Mouse (Mus musculus): ENCODE measurements around the gene Hps3.

Hps3 gene

DNA sequence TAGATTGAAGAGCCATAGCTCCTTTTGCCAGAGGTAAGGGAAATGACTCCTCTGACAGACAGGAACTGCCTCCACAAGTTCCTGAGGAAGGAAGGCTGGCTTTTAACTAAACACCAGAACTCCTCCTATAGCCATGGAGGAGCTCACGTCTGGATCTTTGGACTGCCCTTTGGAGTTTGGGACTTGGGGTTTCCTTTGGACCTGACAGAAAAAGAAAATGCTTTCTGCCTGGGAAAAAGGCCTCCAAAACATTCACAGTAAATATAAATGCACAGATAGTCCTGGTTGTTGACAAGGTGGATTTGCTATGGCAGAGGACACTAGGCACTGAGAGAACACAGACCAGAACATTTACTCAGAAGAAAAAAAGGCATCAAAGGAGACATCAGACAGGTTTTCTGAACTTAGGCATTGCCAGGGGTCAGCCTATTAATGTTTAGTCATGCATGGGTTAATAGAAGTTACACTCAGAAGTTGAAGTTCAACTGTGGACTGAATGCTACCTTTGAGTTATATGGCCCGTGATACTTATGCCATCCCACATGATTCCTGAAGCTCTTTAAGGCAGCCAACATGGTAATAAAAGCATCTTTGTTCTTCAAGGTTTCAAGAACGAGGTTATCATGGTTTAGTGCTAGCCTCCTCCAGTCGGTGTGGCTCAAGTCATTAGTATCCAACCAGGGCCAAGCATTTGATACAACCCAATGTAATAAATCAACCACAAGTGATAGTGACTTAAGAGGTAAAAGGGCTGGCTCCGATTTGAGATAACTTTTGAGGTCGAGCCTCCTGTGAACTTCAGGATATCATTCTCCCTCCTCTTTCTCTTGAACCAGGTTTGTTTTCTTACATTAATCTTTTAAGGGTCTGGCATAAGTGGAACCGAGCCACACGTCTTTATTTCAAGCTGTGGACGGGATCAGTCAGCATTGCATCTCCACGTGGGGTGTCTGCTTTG lies 1.1 kb downstream of the Hps3 start:
- Histone ChIP-seq H3K4me3 (replicated peaks; ENCODE audit: low read length) (peak overlapping the region; percentile 87), H3K9me3 (ENCODE audit: low read length) (peaks cover 9% of the 10 kb centered on the region), H3K27me3 (ENCODE audit: insufficient read depth, low read length) (no peaks in the 10 kb centered on the region; the same call in 1 of the 2 replicates), H3K36me3 (ENCODE audit: insufficient read depth, low read length) (peaks cover 7% of the 10 kb centered on the region; the same call in 1 of the 2 replicates), H3K4me1 (replicated peaks; ENCODE audit: low read depth, low read length) (peaks cover 38% of the 10 kb centered on the region)
- no peak for TF ChIP-seq CTCF (conservative IDR thresholded peaks at IDR 0.05; ENCODE audit: low read length)
- TF ChIP-seq NANOG (IDR thresholded peaks at IDR 0.05; ENCODE audit: borderline replicate concordance, low read length) = no peak
- TF ChIP-seq POU5F1 (IDR thresholded peaks at IDR 0.05; ENCODE audit: borderline replicate concordance, low read length) = no peak

DNA sequence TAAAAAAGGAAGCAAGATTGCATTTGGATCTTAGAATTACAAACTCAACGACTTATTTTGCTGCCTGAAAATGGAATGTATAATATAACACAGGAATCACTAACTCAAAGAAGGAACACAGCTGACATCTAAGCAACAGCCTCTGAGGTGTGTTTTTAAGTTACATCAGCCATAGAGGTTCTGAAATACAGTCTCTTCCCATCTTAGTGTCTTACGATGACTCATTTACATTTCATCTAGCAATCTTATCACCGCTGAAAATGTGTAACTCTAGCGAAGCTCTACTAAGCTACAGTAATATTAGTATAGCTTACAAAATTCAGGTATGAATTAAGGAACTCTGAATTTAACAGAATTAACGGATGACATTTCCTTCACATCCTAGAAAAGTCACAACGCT lies 4.3 kb downstream of the Hps3 start:
- TF ChIP-seq CTCF (conservative IDR thresholded peaks at IDR 0.05; ENCODE audit: low read length) = no peak
- no peak for TF ChIP-seq NANOG (IDR thresholded peaks at IDR 0.05; ENCODE audit: borderline replicate concordance, low read length)
- no peak for TF ChIP-seq POU5F1 (IDR thresholded peaks at IDR 0.05; ENCODE audit: borderline replicate concordance, low read length)
- no peak overlapping the region for H3K4me3 ChIP-seq (replicated peaks; ENCODE audit: low read length)
- no peaks in the 10 kb centered on the region; the same call in 1 of the 2 replicates for H3K27me3 ChIP-seq (ENCODE audit: insufficient read depth, low read length)
- peaks cover 57% of the 10 kb centered on the region for H3K4me1 ChIP-seq (replicated peaks; ENCODE audit: low read depth, low read length)
- peaks cover 27% of the 10 kb centered on the region for H3K36me3 ChIP-seq (ENCODE audit: insufficient read depth, low read length)
- H3K9me3 ChIP-seq (ENCODE audit: low read length) = peaks cover 2% of the 10 kb centered on the region; the same call in 1 of the 2 replicates

DNA sequence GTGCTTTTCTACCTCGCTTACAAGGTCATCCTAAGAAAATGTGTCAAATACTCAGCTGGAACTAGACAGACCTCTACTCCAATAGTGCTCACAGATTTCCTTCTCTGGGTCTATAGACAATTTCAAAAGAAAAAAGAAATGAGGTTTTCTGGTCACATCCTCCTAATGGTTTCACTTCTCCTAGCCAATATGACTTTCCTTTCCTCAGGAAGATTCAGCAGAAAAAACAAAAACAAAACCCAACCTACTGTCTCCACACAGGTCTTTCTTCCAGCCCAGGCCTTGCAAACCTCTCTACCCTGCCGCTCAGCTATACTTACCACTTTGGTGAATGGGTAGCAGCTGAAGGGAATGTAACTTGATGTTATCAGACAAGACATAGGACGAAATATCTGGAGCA lies 6.5 kb downstream of the Hps3 start:
- peaks cover 42% of the 10 kb centered on the region for H3K36me3 ChIP-seq (ENCODE audit: insufficient read depth, low read length)
- H3K9me3 ChIP-seq (ENCODE audit: low read length) = peaks cover 17% of the 10 kb centered on the region
- peaks cover 50% of the 10 kb centered on the region for H3K4me1 ChIP-seq (replicated peaks; ENCODE audit: low read depth, low read length)
- no peaks in the 10 kb centered on the region; the same call in 1 of the 2 replicates for H3K27me3 ChIP-seq (ENCODE audit: insufficient read depth, low read length)
- TF ChIP-seq CTCF (conservative IDR thresholded peaks at IDR 0.05; ENCODE audit: low read length) = no peak
- TF ChIP-seq NANOG (IDR thresholded peaks at IDR 0.05; ENCODE audit: borderline replicate concordance, low read length) = no peak
- no peak for TF ChIP-seq POU5F1 (IDR thresholded peaks at IDR 0.05; ENCODE audit: borderline replicate concordance, low read length)
- H3K4me3 ChIP-seq (replicated peaks; ENCODE audit: low read length) = no peak overlapping the region

DNA sequence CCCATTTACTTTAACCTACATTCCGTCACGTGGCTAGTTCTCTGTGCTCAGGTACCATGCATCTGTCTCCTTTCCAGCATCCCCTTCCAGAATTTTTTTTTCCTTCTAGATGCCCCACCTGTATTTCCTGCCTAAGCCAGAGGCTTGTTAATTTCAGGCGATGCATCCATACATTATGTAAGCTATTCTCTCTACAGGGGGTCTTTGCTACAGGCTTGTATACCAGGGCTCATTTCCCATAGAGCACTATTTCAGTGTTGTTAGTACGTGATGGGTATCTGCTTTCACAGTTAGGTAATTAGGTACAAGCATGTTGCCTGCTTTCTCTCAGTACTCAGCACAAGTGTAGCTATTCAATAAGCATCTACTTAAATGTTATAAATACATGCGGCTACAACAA lies 7.3 kb downstream of the Hps3 start:
- H3K36me3 ChIP-seq (ENCODE audit: insufficient read depth, low read length) = peaks cover 42% of the 10 kb centered on the region
- no peak for TF ChIP-seq CTCF (conservative IDR thresholded peaks at IDR 0.05; ENCODE audit: low read length)
- TF ChIP-seq POU5F1 (IDR thresholded peaks at IDR 0.05; ENCODE audit: borderline replicate concordance, low read length) = no peak
- TF ChIP-seq NANOG (IDR thresholded peaks at IDR 0.05; ENCODE audit: borderline replicate concordance, low read length) = no peak
- 0 out of 2 replicates have a peak overlapping the region, but pooled peaks have one; percentile 1 for H3K4me3 ChIP-seq (replicated peaks; ENCODE audit: low read length)
- H3K9me3 ChIP-seq (ENCODE audit: low read length) = peaks cover 17% of the 10 kb centered on the region
- no peaks in the 10 kb centered on the region for H3K27me3 ChIP-seq (ENCODE audit: insufficient read depth, low read length)
- peaks cover 55% of the 10 kb centered on the region for H3K4me1 ChIP-seq (replicated peaks; ENCODE audit: low read depth, low read length)

DNA sequence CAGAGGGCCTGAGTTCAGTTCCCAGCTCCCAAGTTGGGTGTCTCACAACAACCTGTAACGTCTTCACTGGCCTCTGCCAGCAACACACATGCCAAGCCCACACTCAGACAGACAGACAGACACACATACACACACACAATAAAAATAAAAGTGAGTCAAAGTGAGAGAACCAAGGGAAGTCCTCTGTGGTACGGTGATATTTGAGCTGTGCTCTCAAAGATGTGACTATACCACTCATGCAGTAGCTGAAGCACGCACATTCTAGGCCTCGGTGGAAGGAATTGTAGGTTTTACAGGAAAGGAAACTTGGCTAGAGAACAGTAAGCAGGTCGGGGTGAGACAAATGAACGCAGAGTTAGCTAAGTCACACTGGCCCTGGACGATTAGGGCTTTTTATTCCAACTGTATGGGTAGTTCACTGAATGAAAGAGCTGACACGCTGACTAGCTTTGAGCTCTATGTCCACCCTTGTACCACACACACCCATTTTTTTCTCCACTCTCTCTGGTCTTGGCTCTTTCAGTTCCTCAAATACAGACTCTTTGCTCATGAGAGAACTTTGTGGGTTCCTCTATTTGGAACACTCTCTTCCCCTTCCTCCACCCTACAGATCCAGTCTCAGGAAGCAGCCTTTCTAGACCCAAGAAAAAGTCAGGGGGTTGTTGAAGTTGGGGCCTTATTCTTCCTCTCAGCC lies 8.0 kb downstream of the Hps3 start:
- no peak for TF ChIP-seq POU5F1 (IDR thresholded peaks at IDR 0.05; ENCODE audit: borderline replicate concordance, low read length)
- peaks cover 48% of the 10 kb centered on the region for H3K36me3 ChIP-seq (ENCODE audit: insufficient read depth, low read length)
- H3K4me1 ChIP-seq (replicated peaks; ENCODE audit: low read depth, low read length) = peaks cover 62% of the 10 kb centered on the region
- no peaks in the 10 kb centered on the region for H3K27me3 ChIP-seq (ENCODE audit: insufficient read depth, low read length)
- 0 out of 2 replicates have a peak overlapping the region, but pooled peaks have one; percentile 1 for H3K4me3 ChIP-seq (replicated peaks; ENCODE audit: low read length)
- peaks cover 17% of the 10 kb centered on the region for H3K9me3 ChIP-seq (ENCODE audit: low read length)

DNA sequence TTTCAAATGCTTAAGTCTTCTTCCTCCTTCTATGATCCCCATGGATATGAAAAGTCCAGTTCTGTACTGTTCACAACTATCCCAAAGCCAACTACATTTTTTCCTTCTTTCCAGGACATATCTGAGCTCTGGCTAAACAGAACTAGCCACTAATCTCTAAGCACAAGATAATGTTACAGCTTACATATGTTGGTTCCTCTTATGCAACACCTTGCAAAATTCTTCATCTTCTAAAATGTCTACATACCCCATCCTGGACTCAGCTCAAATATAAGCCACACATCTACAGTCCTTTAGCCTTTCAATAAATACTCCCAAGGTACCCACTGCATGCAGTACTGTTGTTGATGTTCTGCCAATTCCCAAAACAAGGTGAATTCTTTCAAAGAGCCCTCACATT lies 8.6 kb downstream of the Hps3 start:
- peaks cover 17% of the 10 kb centered on the region for H3K9me3 ChIP-seq (ENCODE audit: low read length)
- H3K27me3 ChIP-seq (ENCODE audit: insufficient read depth, low read length) = no peaks in the 10 kb centered on the region
- peaks cover 52% of the 10 kb centered on the region for H3K36me3 ChIP-seq (ENCODE audit: insufficient read depth, low read length)
- peaks cover 64% of the 10 kb centered on the region for H3K4me1 ChIP-seq (replicated peaks; ENCODE audit: low read depth, low read length)
- TF ChIP-seq POU5F1 (IDR thresholded peaks at IDR 0.05; ENCODE audit: borderline replicate concordance, low read length) = no peak
- no peak overlapping the region for H3K4me3 ChIP-seq (replicated peaks; ENCODE audit: low read length)

DNA sequence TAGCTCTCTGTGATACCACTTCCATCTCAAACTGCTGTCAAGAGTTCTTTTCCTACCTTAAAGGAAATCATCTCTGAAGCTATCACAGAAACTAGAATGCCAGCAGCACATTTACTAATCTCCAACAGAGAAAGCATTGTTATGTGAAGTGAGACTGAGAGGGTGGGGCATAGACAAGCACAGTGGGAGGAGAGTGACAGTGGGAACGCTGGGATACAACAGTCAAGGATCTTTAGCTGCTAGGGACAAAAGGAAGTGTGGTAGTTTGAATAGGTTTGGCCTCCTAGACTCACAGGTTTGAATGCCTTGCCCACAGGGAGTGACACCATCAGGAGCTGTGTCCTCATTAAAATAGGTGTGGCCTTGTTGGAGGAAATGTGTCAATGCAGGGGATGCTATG lies 11.3 kb downstream of the Hps3 start:
- Histone ChIP-seq H3K4me1 (replicated peaks; ENCODE audit: low read depth, low read length) (peaks cover 46% of the 10 kb centered on the region), H3K9me3 (ENCODE audit: low read length) (peaks cover 17% of the 10 kb centered on the region), H3K36me3 (ENCODE audit: insufficient read depth, low read length) (peaks cover 66% of the 10 kb centered on the region), H3K4me3 (replicated peaks; ENCODE audit: low read length) (no peak overlapping the region), H3K27me3 (ENCODE audit: insufficient read depth, low read length) (no peaks in the 10 kb centered on the region)
- TF ChIP-seq POU5F1 (IDR thresholded peaks at IDR 0.05; ENCODE audit: borderline replicate concordance, low read length) = peak; percentile 74; the same call in 1 of the 2 replicates
- TF ChIP-seq NANOG (IDR thresholded peaks at IDR 0.05; ENCODE audit: borderline replicate concordance, low read length) = peak; percentile 91
- no peak for TF ChIP-seq CTCF (conservative IDR thresholded peaks at IDR 0.05; ENCODE audit: low read length)

DNA sequence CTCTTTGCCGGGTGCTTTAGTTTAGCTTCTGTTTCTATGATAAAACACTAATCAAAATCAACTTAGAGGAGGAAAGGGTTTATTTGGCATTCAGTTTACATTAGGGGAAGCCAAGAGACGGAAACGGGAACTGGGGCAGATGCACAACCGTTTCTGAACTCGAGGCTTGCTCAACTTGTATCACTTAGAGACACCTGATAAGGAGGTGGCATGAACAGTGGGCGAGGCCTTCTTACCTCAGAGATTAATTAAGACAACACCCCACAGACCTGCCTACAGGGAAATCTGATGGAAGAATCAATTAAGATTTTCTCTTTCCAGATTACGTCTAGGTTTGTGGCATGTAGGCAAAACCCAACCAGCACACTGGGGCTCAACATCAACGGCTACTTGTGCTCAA lies 17.0 kb downstream of the Hps3 start:
- no peak overlapping the region for H3K4me3 ChIP-seq (replicated peaks; ENCODE audit: low read length)
- H3K27me3 ChIP-seq (ENCODE audit: insufficient read depth, low read length) = no peaks in the 10 kb centered on the region
- H3K36me3 ChIP-seq (ENCODE audit: insufficient read depth, low read length) = peaks cover 69% of the 10 kb centered on the region
- peaks cover 16% of the 10 kb centered on the region for H3K4me1 ChIP-seq (replicated peaks; ENCODE audit: low read depth, low read length)
- TF ChIP-seq CTCF (conservative IDR thresholded peaks at IDR 0.05; ENCODE audit: low read length) (no peak), POU5F1 (IDR thresholded peaks at IDR 0.05; ENCODE audit: borderline replicate concordance, low read length) (no peak), NANOG (IDR thresholded peaks at IDR 0.05; ENCODE audit: borderline replicate concordance, low read length) (no peak)
- H3K9me3 ChIP-seq (ENCODE audit: low read length) = no peaks in the 10 kb centered on the region

All from E14TG2a.4 (cell line).